Mouse (Mus musculus): Measurements from ENCODE around the gene Pbx2. TPM values are rescaled to one million over a fixed set of nuclear protein-coding genes. Genes with fewer than 3 reads are reported as not detected.

Pbx2 gene
- polyA plus RNA-seq, 1 experiment = not detected

DNA sequence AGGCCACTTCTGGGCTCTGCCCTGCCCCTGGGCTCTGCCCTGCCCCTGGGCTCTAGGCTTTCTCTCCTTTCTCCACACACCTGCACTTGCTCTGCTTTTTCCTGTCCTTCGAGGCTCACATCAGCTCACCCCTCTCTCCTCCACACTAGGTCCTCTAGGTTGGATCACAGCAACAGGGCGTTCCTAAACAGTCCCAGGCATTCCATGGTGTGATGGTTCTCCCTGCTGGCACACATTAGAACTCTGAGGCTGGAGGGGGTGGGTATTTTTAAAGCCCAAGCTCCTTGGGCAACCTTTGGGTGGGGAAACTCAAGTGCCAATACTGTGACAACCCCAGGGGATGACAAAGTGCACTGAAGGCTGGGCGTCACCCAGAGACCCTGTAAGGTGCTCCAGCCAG is 46.4 kb downstream of the Pbx2 start:
- 62% methylated on average over 3 of the region's 3 CpGs for WGBS
- no peak overlapping the region for H3K4me3 ChIP-seq (ENCODE audit: insufficient read depth, low read depth, low read length)
- no peak overlapping the region for H3K27ac ChIP-seq (ENCODE audit: insufficient read depth, low read depth, low read length)
- TF ChIP-seq CTCF (IDR thresholded peaks at IDR 0.05; ENCODE audit: insufficient read depth, low read depth, low read length) = no peak
- no peak for TF ChIP-seq POLR2A (IDR thresholded peaks at IDR 0.05; ENCODE audit: insufficient read depth, low read depth, low read length)
- peaks cover 14% of the 10 kb centered on the region for H3K4me1 ChIP-seq (ENCODE audit: control insufficient read depth, insufficient read depth, low read length)

- no peak overlapping the region for H3K27ac ChIP-seq (ENCODE audit: insufficient read depth, low read depth, low read length)
Observed at GRCm38 (mm10) chr17:34639461-34640255, 48.6 kb downstream of the Pbx2 start.

DNA sequence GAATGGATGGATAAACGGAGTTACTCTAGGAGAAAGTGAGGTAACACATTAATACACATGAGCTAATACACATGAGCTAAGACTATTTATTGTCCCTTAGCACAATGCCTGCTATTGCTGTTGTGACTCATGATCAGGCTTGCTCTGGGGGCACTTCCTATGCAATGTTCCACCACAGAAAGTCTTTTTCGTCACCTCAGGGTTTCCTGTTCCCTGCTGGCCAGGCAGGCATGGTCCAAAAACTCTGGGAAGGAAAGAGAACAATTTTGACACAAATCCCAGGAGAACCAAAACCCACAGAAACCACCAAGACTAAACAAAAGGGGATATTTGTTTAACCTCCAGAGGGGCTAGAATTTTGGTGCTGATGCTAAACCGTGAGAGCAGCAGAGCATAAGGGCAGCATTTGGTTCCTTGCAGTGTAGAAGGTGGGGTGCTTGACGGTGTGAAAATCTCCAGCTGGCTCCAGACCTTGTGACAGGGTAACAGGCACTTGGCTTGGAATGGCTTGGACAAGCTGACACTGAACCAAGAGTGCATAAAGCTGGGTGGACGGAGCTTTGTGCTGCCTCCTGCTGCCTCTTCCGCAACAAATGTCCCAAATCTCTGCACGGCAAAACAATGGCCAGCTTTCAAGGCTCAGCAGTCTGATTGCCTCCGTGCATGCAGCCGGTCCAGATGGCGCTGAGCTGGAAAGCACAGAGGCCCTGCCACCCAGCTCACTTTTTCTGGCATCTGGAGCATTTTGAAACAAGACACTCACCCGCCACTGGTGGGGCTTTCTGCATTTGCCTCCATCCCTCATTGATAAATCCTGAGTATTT is 49.9 kb downstream of the Pbx2 start:
- TF ChIP-seq POLR2A (IDR thresholded peaks at IDR 0.05; ENCODE audit: insufficient read depth, low read depth, low read length) (no peak), CTCF (IDR thresholded peaks at IDR 0.05; ENCODE audit: insufficient read depth, low read depth, low read length) (no peak)
- no peak overlapping the region for H3K4me3 ChIP-seq (ENCODE audit: insufficient read depth, low read depth, low read length)
- 16% methylated on average over 11 of the region's 11 CpGs for WGBS
- peak overlapping the region; percentile 45 for H3K27ac ChIP-seq (ENCODE audit: insufficient read depth, low read depth, low read length)
- peaks cover 16% of the 10 kb centered on the region for H3K4me1 ChIP-seq (ENCODE audit: control insufficient read depth, insufficient read depth, low read length)

More at GRCm38 (mm10) chr17:34639461-34640255, 48.6 kb downstream of the Pbx2 start:
- no peak overlapping the region for H3K4me3 ChIP-seq (ENCODE audit: insufficient read depth, low read depth, low read length)
- TF ChIP-seq POLR2A (IDR thresholded peaks at IDR 0.05; ENCODE audit: insufficient read depth, low read depth, low read length) (no peak), CTCF (IDR thresholded peaks at IDR 0.05; ENCODE audit: insufficient read depth, low read depth, low read length) (no peak)
- WGBS = 83% methylated on average over 7 of the region's 7 CpGs
- peaks cover 7% of the 10 kb centered on the region for H3K4me1 ChIP-seq (ENCODE audit: control insufficient read depth, insufficient read depth, low read length)

GRCm38 (mm10) chr17:34641945-34642344 is 50.9 kb downstream of the Pbx2 start:
- Histone ChIP-seq H3K27ac (ENCODE audit: insufficient read depth, low read depth, low read length) (no peak overlapping the region), H3K4me1 (ENCODE audit: control insufficient read depth, insufficient read depth, low read length) (peaks cover 22% of the 10 kb centered on the region), H3K4me3 (ENCODE audit: insufficient read depth, low read depth, low read length) (no peak overlapping the region)
- 57% methylated on average over 3 of the region's 3 CpGs for WGBS
- TF ChIP-seq CTCF (IDR thresholded peaks at IDR 0.05; ENCODE audit: insufficient read depth, low read depth, low read length) = no peak
- TF ChIP-seq POLR2A (IDR thresholded peaks at IDR 0.05; ENCODE audit: insufficient read depth, low read depth, low read length) = no peak

DNA sequence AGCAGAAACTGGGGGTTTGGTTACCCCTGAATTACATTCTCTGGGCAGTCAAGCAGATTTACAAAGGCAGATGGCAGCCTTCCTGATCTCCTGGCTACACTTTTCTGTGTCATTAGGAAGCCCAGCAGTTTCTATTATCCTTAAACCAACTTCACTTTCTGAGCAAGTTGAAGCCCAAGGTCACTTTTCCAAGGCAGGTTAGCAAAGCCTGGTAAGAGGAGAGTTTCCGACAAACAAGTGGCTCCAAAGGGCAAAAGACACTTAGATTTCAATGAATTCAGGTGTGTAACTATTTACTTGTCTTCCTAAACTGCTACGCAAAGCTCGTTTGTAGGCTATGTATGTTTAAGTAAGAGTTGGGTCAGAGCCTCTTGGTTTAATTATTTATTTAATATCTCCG is 52.3 kb downstream of the Pbx2 start:
- Histone ChIP-seq H3K4me3 (ENCODE audit: insufficient read depth, low read depth, low read length) (no peak overlapping the region), H3K27ac (ENCODE audit: insufficient read depth, low read depth, low read length) (no peak overlapping the region), H3K4me1 (ENCODE audit: control insufficient read depth, insufficient read depth, low read length) (peaks cover 29% of the 10 kb centered on the region)
- TF ChIP-seq POLR2A (IDR thresholded peaks at IDR 0.05; ENCODE audit: insufficient read depth, low read depth, low read length) (no peak), CTCF (IDR thresholded peaks at IDR 0.05; ENCODE audit: insufficient read depth, low read depth, low read length) (no peak)
- 92% methylated on average over 4 of the region's 4 CpGs for WGBS

GRCm38 (mm10) chr17:34643944-34644343 is 52.9 kb downstream of the Pbx2 start:
- H3K4me1 ChIP-seq (ENCODE audit: control insufficient read depth, insufficient read depth, low read length) = peaks cover 32% of the 10 kb centered on the region
- no peak overlapping the region for H3K27ac ChIP-seq (ENCODE audit: insufficient read depth, low read depth, low read length)
- TF ChIP-seq POLR2A (IDR thresholded peaks at IDR 0.05; ENCODE audit: insufficient read depth, low read depth, low read length) (no peak), CTCF (IDR thresholded peaks at IDR 0.05; ENCODE audit: insufficient read depth, low read depth, low read length) (no peak)
- H3K4me3 ChIP-seq (ENCODE audit: insufficient read depth, low read depth, low read length) = no peak overlapping the region
- 83% methylated on average over 10 of the region's 10 CpGs for WGBS

- no peak for TF ChIP-seq CTCF (IDR thresholded peaks at IDR 0.05; ENCODE audit: insufficient read depth, low read depth, low read length)
- TF ChIP-seq POLR2A (IDR thresholded peaks at IDR 0.05; ENCODE audit: insufficient read depth, low read depth, low read length) = 0 out of 2 replicates have a peak, but pooled peaks have one; percentile 34
- under 1% methylated on average over 16 of the region's 16 CpGs for WGBS
- Histone ChIP-seq H3K27ac (ENCODE audit: insufficient read depth, low read depth, low read length) (peak within 1 kb of the TSS; percentile 70; the same call in 1 of the 2 replicates), H3K4me1 (ENCODE audit: control insufficient read depth, insufficient read depth, low read length) (peaks cover 32% of the 10 kb centered on the region), H3K4me3 (ENCODE audit: insufficient read depth, low read depth, low read length) (peak within 1 kb of the TSS; percentile 55)
Observed at GRCm38 (mm10) chr17:34644608-34645007, 53.5 kb downstream of the Pbx2 start, which contains the start of gene Fkbpl. Gene Fkbpl (plus strand): TSS chr17:34644764.

- Histone ChIP-seq H3K4me3 (ENCODE audit: insufficient read depth, low read depth, low read length) (peak overlapping the region; percentile 39), H3K4me1 (ENCODE audit: control insufficient read depth, insufficient read depth, low read length) (peaks cover 32% of the 10 kb centered on the region), H3K27ac (ENCODE audit: insufficient read depth, low read depth, low read length) (no peak overlapping the region)
- TF ChIP-seq CTCF (IDR thresholded peaks at IDR 0.05; ENCODE audit: insufficient read depth, low read depth, low read length) (no peak), POLR2A (IDR thresholded peaks at IDR 0.05; ENCODE audit: insufficient read depth, low read depth, low read length) (no peak)
- 42% methylated on average over 10 of the region's 10 CpGs for WGBS
Observed at GRCm38 (mm10) chr17:34645256-34645829, 54.3 kb downstream of the Pbx2 start.
